Mouse (Mus musculus): Measurements from ENCODE around the gene Stra6. TPM values are rescaled to one million over a fixed set of nuclear protein-coding genes. Genes with fewer than 3 reads are reported as not detected.

Gene Stra6
- total RNA-seq, 2 experiments from 2014 or later, result not detected

GRCm38 (mm10) chr9:58048621-58049020 is 15.0 kb upstream of the Stra6 start:
- ATAC-seq (replicated peaks; ENCODE audit: low FRiP score, poor library complexity, severe bottlenecking), result no peak

DNA sequence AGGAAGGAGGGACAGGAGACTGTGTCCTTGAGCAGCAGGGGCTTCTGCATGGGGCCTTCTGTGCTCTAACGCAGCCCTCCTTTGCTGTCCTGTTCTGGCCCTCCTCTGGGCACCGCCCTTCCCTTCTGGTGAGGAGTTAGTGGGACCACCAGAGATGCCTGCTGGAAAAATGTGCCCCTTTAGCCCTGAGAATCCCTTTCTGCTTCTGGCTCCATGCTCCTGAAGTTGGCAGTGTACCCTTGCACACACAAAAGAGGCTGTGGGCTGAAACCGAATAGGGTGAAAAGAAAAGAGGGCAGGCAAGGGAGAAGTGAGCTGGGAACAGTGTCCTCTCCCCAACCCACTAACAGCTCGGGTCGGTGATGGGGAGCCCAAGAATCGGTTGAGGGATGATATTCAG is 14.4 kb upstream of the Stra6 start:
- no peak for ATAC-seq (replicated peaks; ENCODE audit: low FRiP score, poor library complexity, severe bottlenecking)

DNA sequence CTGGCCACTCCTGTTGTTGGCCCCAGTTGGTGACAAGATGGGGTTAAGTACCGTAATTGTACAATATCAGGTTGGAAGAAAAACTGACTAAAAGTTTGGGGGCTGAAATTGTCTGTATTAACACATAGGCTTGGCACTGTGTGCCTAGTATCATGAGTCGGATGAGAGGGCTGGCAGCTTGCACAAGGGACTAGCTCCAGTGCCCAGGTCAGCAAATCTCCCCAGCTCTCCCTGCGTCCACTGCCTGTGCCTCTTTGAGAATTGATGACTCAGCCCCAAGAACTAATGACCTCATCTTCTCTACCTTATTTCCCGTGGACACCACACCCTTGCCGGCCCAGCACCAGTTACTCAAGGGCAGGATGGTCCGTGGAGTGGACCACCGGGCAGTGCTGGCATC is 13.7 kb upstream of the Stra6 start:
- no peak for ATAC-seq (replicated peaks; ENCODE audit: low FRiP score, poor library complexity, severe bottlenecking)

GRCm38 (mm10) chr9:58051937-58052336 is 11.7 kb upstream of the Stra6 start:
- no peak for ATAC-seq (replicated peaks; ENCODE audit: low FRiP score, poor library complexity, severe bottlenecking)

GRCm38 (mm10) chr9:58053102-58053501 is 10.5 kb upstream of the Stra6 start:
- ATAC-seq (replicated peaks; ENCODE audit: low FRiP score, poor library complexity, severe bottlenecking), result no peak

GRCm38 (mm10) chr9:58053544-58053943 is 10.0 kb upstream of the Stra6 start:
- ATAC-seq (replicated peaks; ENCODE audit: low FRiP score, poor library complexity, severe bottlenecking), result no peak

DNA sequence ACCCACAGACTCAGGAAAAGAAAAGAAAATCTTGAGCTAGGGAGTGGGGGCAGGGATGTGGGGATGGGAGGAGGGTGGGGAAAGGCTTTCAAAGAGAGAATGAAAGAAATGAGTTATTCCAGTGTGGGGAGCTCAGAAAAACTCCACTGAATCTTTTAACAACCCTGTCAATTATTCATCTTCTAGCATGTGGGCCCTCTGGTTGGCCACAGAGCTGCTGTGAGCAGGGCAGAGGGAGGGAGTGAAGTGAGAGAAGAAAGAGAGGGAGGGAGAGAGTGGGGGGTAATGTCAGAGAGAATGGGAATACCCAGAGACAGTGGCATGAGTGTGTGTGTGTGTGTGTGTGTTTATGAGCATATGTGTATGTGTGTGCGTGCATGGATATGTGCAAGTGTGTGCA is 9.6 kb upstream of the Stra6 start:
- no peak for ATAC-seq (replicated peaks; ENCODE audit: low FRiP score, poor library complexity, severe bottlenecking)

DNA sequence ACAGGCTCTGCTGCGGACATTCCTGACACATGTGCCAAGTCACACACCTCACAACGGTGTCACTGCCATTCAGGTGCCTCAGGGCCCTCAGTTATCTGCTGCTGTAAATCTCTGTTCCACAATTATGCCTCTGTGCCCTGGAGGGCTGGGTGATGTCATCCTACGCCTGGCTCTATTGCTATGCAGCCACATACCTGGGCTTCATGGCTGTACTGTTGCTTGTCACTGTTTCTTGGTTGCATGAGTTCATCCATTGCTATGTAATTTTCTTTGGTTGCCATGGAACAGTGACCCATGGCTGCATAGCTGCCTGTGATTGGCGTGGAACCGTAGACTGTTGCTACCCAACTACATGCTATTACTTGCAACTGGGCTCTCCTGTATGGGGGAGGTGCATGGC is 7.9 kb upstream of the Stra6 start:
- ATAC-seq (replicated peaks; ENCODE audit: low FRiP score, poor library complexity, severe bottlenecking), result no peak

DNA sequence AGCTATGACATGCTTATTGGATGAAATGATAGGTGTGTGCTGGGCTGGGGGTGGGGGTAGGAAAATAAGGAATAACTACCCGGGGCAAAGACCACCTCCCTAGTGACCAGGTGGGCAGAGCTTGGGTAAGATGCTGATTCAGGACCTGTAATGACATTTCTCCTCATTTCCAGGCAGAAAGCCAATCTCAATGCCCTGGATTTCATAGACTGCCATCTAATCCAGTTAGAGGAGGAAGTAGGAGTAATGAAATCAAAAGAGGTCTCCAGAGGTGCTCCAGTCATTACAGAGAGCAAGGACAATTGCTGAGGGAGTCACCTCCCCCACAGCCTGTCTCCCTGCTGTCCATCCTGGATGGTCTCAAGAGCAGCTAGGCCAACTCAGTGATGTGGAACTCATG is 3.7 kb upstream of the Stra6 start:
- ATAC-seq (replicated peaks; ENCODE audit: low FRiP score, poor library complexity, severe bottlenecking), result no peak

DNA sequence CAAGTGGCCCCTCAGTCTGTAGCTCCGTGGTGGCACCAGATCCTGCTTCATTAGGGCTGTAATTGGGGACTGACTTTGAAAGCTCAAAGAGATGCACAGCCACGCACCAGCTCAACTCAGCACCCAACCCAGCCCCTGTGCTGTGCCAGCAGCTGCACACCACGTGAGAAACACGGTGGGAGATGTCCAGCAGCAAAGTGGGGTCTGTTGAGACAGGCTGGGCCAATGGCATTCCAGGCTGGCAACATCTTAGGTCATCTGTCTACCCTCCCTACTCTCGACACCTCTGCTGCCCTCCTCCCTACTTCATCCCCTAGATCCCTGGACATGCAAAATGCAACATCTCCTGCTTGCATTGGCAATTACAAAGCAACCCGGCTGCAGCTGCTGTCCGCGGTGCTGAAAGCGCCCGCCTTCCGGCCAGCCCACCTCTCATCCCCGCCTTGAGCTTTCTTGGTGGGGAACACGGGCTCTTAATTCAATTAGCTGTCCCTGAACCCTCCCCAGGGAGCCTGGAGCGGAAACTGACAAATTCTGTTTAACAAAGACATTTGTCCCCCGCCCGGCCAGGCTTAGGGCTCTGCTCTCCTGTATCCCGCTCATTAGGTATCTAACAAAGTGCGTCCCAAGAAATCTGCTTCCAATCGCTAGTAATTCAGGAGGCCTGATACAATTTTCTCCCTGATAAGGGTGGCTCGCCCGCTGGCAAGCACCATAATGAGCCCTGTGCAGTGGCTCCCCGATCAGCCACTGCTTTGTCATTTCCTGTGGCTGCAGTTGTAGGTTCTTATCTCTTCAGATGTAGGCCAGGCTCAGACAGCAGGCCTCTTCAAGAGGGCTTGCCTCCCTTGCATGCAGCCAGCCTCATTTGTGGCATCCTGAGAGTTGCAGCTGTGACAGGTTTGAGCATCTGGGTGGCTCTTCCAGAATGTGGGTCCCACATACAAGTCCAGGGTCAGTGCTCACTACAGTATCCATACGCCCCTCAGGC is 2.6 kb upstream of the Stra6 start:
- no peak for ATAC-seq (replicated peaks; ENCODE audit: low FRiP score, poor library complexity, severe bottlenecking)

- ATAC-seq (replicated peaks; ENCODE audit: low FRiP score, poor library complexity, severe bottlenecking), result no peak
Measured at GRCm38 (mm10) chr9:58065532-58065931, 1.9 kb downstream of the Stra6 start.

- ATAC-seq (replicated peaks; ENCODE audit: low FRiP score, poor library complexity, severe bottlenecking), result no peak
Measured at GRCm38 (mm10) chr9:58065977-58066730, 2.6 kb downstream of the Stra6 start.

DNA sequence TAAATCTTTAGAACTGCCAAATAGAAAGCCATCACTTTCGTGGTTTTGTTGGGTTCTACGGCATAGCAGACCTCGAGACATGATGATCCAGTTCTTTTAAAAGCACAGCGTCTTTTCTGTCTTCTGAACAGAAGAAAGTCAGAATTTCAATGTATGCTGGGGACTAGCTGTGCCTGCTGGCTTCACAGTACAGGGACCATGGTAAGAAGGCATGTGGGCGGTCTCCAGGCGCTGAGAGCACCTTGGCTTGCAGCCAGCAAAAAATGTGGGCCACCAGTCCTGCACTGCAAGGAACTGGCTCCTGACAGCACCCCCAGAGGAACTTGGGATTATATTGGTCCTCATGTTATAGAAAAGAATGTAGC is 3.1 kb downstream of the Stra6 start:
- ATAC-seq (replicated peaks; ENCODE audit: low FRiP score, poor library complexity, severe bottlenecking), result no peak

DNA sequence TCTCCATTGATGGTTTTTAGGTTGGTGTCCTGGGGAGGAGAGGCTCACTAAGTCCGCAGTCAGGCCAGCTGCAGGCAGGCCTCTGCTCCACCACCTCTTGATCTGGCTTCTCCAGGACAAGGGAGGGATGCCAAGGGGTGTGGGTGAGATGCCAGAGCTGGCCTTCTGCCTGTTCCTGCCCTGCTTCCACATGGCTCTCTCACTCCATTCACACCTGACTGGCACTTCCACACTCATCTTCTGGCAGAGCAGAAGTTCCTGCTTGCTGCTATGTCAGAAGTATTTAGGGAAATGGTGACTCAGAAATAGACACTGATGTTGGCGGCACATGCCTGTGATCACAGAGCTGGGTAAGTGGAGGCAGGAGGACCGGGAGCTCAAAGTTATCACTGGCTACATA is 4.0 kb downstream of the Stra6 start:
- ATAC-seq (replicated peaks; ENCODE audit: low FRiP score, poor library complexity, severe bottlenecking), result no peak

DNA sequence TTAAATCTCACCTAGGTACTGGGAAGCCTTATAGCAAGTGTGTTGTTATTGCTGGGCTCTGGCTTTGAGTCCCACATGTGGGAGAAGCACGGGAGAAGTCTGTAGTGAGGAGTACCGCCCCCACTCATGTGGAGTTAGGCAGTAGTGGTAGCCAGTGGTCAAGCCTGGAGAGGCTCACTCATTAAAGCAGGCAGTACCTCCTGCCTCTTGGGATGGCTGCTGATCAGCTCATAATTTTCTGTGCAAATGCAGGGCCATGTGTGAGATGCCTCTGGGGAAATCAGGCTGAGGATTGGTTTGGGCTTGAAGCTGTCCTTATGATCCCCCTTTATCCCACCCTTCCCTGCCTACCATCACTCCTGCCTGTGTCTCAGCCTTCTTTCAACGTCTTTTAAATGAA is 11.0 kb downstream of the Stra6 start:
- ATAC-seq (replicated peaks; ENCODE audit: low FRiP score, poor library complexity, severe bottlenecking), result no peak

DNA sequence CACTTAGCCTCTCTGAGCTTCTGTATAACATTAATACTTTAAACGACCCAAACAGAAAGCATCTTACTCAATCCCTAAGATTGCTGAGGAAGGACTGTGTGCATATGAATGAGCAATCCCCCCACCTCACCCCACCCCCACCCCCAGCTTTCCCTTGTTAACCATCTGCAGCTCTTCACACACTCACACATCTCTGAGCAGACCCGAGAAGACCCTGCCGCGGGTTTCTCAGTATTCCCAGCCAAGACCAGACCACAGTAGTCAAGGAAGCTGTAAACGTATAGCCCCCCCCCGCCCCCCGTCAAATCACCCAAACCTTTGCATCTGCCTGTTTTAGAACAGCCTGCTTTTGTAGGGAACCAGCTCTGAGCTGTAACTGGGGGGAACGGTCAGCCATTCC is 21.0 kb downstream of the Stra6 start:
- no peak for ATAC-seq (replicated peaks; ENCODE audit: low FRiP score, poor library complexity, severe bottlenecking)

- ATAC-seq (replicated peaks; ENCODE audit: low FRiP score, poor library complexity, severe bottlenecking), result no peak
Measured at GRCm38 (mm10) chr9:58085074-58085473, 21.5 kb downstream of the Stra6 start.

DNA sequence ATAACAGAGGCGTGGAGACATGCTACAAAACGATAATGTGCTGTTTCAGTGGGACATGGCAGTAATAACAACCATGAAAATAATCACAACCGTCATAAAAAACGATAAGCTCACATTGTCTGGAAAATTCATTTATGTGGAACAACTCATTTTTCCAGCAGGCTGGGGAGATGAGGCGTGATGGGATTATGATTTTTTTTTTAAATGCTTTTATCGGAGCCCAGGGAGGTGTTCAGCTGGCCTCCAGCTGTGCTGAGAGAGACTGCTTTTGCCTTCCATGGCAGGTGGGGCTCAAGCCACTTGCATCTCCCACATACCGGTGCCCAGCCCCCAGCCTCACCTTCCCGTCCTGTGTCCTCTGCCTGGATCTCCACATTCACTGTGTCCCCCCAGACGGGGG is 22.6 kb downstream of the Stra6 start:
- ATAC-seq (replicated peaks; ENCODE audit: low FRiP score, poor library complexity, severe bottlenecking), result no peak

GRCm38 (mm10) chr9:58086861-58087260 is 23.3 kb downstream of the Stra6 start:
- no peak for ATAC-seq (replicated peaks; ENCODE audit: low FRiP score, poor library complexity, severe bottlenecking)

DNA sequence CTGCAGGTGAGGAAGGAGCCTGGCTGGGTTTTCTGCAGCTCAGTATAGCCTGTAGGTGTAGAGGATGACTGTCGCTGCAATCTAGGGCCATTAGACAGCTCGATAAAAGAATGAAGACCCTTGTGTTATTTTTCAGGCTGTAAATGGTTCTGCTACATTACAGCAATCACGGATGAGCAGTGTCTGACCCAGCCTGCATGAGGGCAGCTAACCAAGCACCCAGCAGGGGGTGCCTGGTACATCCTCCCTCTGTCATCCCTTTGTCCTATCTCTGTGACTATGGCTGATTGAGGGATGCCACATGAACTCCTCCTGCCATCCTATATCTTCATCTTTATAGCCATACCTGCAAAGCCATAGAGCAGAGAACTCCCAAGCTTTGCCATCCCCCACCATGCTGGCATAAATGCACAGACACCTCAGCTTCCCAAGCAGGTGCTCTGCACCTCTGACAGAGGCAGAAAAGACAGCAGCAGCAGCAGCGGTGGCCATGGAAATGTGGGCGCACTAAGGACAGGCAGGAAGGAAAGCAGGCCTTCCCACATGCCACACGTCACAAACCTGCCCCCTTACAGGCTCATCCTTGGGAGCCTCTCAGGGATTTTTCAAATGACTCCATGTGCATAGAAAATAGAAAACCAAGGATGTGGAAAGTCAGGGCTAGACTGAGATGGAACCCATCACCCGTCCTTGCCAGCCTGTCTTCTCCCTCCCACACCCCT is 23.9 kb downstream of the Stra6 start:
- ATAC-seq (replicated peaks; ENCODE audit: low FRiP score, poor library complexity, severe bottlenecking), result no peak

Data from erythroid progenitor cell, adult 5-6 weeks (primary cell).